Mouse (Mus musculus) cerebellum, postnatal 10 days (tissue): ENCODE data around the gene Rpp21.

Source experiments
- DNase-seq, 2 experiments: peaks; one replicate each; pipeline ENCODE4 v3.0.0; 2021; ENCODE audit warnings: mixed read lengths in 2 of 2

Rpp21 gene

GRCm38 (mm10) chr17:36233572-36233971, 24.3 kb downstream of the Rpp21 start:
- no peak for DNase-seq

GRCm38 (mm10) chr17:36231318-36231717, 26.6 kb downstream of the Rpp21 start:
- peak; percentile 84 to 85 for DNase-seq

- DNase-seq = no peak
Measured at GRCm38 (mm10) chr17:36229046-36229445, 28.8 kb downstream of the Rpp21 start.

DNA sequence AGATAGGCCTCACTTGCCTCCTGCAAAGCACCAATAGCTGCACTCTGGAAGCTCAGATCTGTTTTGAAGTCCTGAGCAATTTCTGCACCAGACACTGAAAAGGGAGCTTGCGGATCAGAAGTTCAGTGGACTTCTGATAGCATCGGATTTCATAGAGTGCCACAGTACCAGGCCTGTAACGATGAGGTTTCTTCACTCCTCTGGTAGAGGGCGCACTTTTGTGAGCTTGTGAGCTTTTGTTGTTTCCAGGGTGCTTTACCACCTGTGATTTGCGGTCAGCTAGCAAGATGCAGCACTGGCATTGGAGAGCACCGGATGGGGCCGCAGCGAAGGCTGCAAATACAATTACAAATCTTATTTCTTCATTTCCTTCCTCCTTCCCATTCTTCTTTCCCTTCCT, 30.9 kb downstream of the Rpp21 start:
- DNase-seq = peak in 1 of 2 experiments; percentile 17

DNA sequence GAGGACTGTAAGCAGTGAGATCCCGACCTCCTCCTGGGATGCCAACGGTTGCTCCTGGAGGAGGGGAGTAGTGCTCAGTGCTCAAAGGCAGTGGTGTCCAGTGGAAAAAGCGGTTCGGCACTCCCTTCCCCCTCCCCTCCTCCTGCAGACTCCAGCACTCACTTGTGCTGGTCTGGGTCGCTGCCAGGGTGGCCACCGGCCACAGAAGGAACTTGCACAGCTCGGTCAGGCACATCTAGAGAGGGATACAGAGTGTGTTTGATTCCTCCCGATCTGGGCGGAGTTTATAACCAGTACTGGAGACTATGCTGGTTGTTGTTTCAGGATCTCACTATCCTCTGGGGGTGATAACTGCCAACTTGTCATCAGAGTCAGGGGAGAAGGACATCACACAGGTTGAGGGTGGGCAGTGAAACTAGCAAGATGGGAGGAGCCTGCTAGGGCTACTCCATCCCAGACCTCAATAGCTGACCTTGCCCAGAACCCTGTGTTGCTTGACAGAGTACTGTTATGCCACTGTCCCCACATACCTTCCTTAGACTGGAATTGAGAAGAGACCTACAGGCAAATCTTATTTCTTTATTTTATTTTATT, 32.5 kb downstream of the Rpp21 start:
- DNase-seq = peak; percentile 48 to 57

DNA sequence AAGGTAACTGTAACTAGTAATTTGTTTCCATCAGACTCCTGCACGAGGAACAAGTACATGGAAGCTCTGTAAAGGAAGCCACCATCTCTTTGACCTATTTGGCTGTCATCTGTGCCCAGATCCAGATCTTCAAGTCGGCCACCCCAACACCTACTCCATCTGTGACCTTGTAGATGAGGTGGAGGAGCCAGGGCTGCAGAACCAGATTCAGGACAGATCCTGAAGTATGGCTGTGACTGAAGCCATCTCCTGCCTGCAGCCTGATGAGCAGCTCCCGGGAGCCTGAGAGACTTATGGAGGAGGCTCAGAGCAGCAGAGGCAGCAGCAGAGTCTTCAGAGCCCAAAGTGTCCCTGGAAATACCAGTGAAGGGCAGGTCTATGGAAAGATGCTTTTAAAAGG, 33.4 kb downstream of the Rpp21 start:
- DNase-seq = no peak

GRCm38 (mm10) chr17:36218594-36219155, 39.2 kb downstream of the Rpp21 start:
- DNase-seq = no peak

DNA sequence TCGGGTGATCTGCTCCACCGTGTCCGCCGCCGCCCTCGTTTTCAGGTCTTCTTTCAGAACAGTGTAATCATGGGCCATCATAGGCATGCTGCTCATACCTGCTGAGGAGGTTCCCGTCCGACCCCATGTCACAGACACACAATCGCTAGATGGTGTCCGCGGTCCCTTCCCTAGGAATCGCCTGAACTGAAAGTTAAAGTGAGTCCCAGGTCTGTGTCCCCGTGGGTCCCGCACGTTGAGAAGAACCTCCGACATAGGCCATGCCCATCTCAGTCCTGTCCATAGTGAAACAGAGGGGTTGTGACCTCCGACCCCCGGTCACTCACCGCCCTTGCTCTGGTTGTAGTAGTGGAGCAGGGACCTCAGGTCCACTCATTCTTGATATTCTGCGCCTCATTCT, 42.3 kb downstream of the Rpp21 start:
- no peak for DNase-seq

DNA sequence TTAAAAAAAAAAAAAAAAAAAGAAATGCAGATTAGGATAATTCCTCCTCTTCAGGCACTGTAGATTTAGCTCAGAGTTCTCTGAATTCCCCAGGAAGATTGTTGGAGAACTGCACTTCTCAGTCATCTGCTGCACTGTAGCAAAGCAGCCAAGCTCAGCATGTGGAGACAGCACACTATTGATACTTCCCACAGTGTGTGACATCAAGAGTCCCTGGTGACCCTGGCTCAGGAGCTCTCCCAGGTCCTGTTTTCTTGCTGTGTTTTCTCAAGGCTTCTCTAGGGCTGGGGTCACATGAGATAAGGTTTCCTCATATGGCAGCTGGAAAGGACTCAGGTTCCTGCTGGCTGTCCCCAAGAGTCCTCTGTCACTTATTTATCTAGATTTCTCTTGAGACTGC, 51.0 kb downstream of the Rpp21 start:
- DNase-seq = no peak

DNA sequence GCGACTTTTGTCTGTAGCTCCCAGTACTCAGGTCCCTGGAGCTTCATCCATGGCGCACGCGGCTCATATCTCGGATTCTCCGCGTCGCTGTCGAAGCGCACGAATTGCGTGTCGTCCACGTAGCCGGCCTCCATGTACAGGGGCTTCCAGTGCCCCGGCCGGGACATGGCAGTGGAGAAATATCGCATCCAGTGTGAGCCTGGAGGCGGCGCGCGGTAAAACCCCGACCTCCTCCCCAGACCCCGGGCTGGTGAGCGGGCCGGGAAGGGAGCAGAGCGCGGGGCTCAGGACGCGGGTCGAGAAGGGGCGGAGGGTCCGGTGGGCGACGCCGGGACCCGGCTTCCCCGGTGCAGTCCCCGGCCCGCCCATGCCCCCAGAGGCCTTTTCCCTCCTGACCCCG, 52.0 kb downstream of the Rpp21 start:
- DNase-seq = peak; percentile 8 to 16
